Mouse (Mus musculus) heart, embryonic 15.5 days (tissue): ENCODE measurements at regions not wholly inside any gene's neighbourhood (a gene's known extent, or its start where the extent isn't known, plus 50 kb on each side); places are given as distances from the start of the nearest gene placed in this dataset.

ENCODE experiments used
- ATAC-seq: fragments of 200-750 bp; cut with Nextera tagmentation; replicated peaks from 2 replicates; pipeline ENCODE4 v1.8.0; 2017; ENCODE audit warnings: low read depth, moderate TSS enrichment; ENCODE audit not compliant: insufficient number of reproducible peaks, insufficient read depth, low FRiP score
- H3K27ac ChIP-seq: fragments of 300-500 bp; sonication (generic); 2 replicates; pipeline ENCODE4 v1.5.1; 2015; ENCODE audit warnings: mild to moderate bottlenecking, inconsistent platforms
- H3K27me3 ChIP-seq: fragments of 300-500 bp; sonication (generic); 2 replicates; pipeline ENCODE4 v1.6.1; 2015; ENCODE audit warnings: inconsistent platforms
- H3K36me3 ChIP-seq: fragments of 300-500 bp; sonication (generic); 2 replicates; pipeline ENCODE4 v1.6.1; 2015; ENCODE audit warnings: mild to moderate bottlenecking, inconsistent platforms
- H3K4me1 ChIP-seq: fragments of 300-500 bp; sonication (generic); replicated peaks from 2 replicates; pipeline ENCODE4 v1.6.1; 2015; ENCODE audit warnings: inconsistent platforms
- H3K4me2 ChIP-seq: fragments of 300-500 bp; sonication (generic); 2 replicates; pipeline ENCODE4 v1.6.1; 2015; ENCODE audit warnings: inconsistent platforms, mild to moderate bottlenecking, moderate library complexity
- H3K4me3 ChIP-seq: fragments of 300-500 bp; sonication (generic); 2 replicates; pipeline ENCODE4 v1.5.1; 2015; ENCODE audit warnings: mild to moderate bottlenecking, inconsistent platforms
- H3K9ac ChIP-seq: fragments of 300-500 bp; sonication (generic); 2 replicates; pipeline ENCODE4 v1.6.1; 2015; ENCODE audit warnings: mild to moderate bottlenecking, inconsistent platforms
- H3K9me3 ChIP-seq: fragments of 300-500 bp; sonication (generic); replicated peaks from 2 replicates; pipeline ENCODE4 v1.6.1; 2016; ENCODE audit warnings: inconsistent platforms
- WGBS: fragments of 180-500 bp; shearing (Covaris S2); methylation state at CpG from one replicate; pipeline ENCODE4 v1.1.7; 2015; ENCODE audit warnings: mixed read lengths; 5-methylcytosine and 5-hydroxymethylcytosine counted together

- no peak overlapping the region for H3K4me2 ChIP-seq
- no peak for ATAC-seq
Measured at GRCm38 (mm10) chr12:50808731-50809281, 159.9 kb upstream of the Prkd1 start.

GRCm38 (mm10) chr12:50804391-50804790 lies 155.5 kb upstream of the Prkd1 start:
- 48% methylated on average over 3 of the region's 3 CpGs for WGBS
- Histone ChIP-seq H3K4me1 (no peaks in the 10 kb centered on the region), H3K27me3 (no peaks in the 10 kb centered on the region), H3K36me3 (no peaks in the 10 kb centered on the region), H3K4me2 (no peak overlapping the region), H3K4me3 (no peak overlapping the region), H3K9me3 (no peaks in the 10 kb centered on the region), H3K27ac (no peak overlapping the region), H3K9ac (no peak overlapping the region)
- no peak for ATAC-seq

More at GRCm38 (mm10) chr12:50808731-50809281, 159.9 kb upstream of the Prkd1 start:
- H3K27me3 ChIP-seq: no peaks in the 10 kb centered on the region
- H3K4me3 ChIP-seq: no peak overlapping the region
- no peaks in the 10 kb centered on the region for H3K36me3 ChIP-seq
- WGBS: 73% methylated on average over 7 of the region's 7 CpGs
- H3K9me3 ChIP-seq: no peaks in the 10 kb centered on the region
- H3K4me1 ChIP-seq: no peaks in the 10 kb centered on the region
- no peak overlapping the region for H3K27ac ChIP-seq
- no peak overlapping the region for H3K9ac ChIP-seq

GRCm38 (mm10) chr12:50765156-50765940 lies 116.5 kb upstream of the Prkd1 start:
- no peak for ATAC-seq
- Histone ChIP-seq H3K27me3 (no peaks in the 10 kb centered on the region), H3K4me3 (no peak overlapping the region), H3K9me3 (no peaks in the 10 kb centered on the region), H3K36me3 (no peaks in the 10 kb centered on the region), H3K27ac (no peak overlapping the region), H3K4me2 (no peak overlapping the region), H3K4me1 (no peaks in the 10 kb centered on the region), H3K9ac (no peak overlapping the region)
- 74% methylated on average over 8 of the region's 8 CpGs for WGBS

- H3K4me3 ChIP-seq: no peak overlapping the region
- no peak overlapping the region for H3K9ac ChIP-seq
- ATAC-seq: no peak
- H3K4me1 ChIP-seq: no peaks in the 10 kb centered on the region
- H3K4me2 ChIP-seq: no peak overlapping the region
- no peak overlapping the region for H3K27ac ChIP-seq
- 56% methylated on average over 2 of the region's 2 CpGs for WGBS
- no peaks in the 10 kb centered on the region for H3K9me3 ChIP-seq
- no peaks in the 10 kb centered on the region for H3K36me3 ChIP-seq
- H3K27me3 ChIP-seq: no peaks in the 10 kb centered on the region
Measured at GRCm38 (mm10) chr12:50764457-50764856, 115.6 kb upstream of the Prkd1 start.

GRCm38 (mm10) chr12:50734135-50734534 lies 85.2 kb upstream of the Prkd1 start:
- 80% methylated on average over 9 of the region's 9 CpGs for WGBS
- no peak overlapping the region for H3K9ac ChIP-seq
- no peak for ATAC-seq
- H3K36me3 ChIP-seq: no peaks in the 10 kb centered on the region
- no peak overlapping the region for H3K27ac ChIP-seq
- H3K4me1 ChIP-seq: no peaks in the 10 kb centered on the region
- H3K4me2 ChIP-seq: no peak overlapping the region
- no peaks in the 10 kb centered on the region for H3K9me3 ChIP-seq
- H3K27me3 ChIP-seq: no peaks in the 10 kb centered on the region
- H3K4me3 ChIP-seq: no peak overlapping the region

GRCm38 (mm10) chr12:50712615-50713014 lies 63.7 kb upstream of the Prkd1 start:
- Histone ChIP-seq H3K4me2 (no peak overlapping the region), H3K27me3 (no peaks in the 10 kb centered on the region), H3K36me3 (no peaks in the 10 kb centered on the region), H3K4me3 (no peak overlapping the region), H3K9ac (no peak overlapping the region), H3K4me1 (no peaks in the 10 kb centered on the region), H3K9me3 (no peaks in the 10 kb centered on the region), H3K27ac (no peak overlapping the region)
- WGBS: 80% methylated on average over 5 of the region's 5 CpGs
- ATAC-seq: no peak

GRCm38 (mm10) chr12:50709000-50709788 lies 60.3 kb upstream of the Prkd1 start:
- WGBS: 76% methylated on average over 6 of the region's 6 CpGs
- Histone ChIP-seq H3K9ac (no peak overlapping the region), H3K36me3 (no peaks in the 10 kb centered on the region), H3K27me3 (no peaks in the 10 kb centered on the region), H3K9me3 (no peaks in the 10 kb centered on the region), H3K4me1 (no peaks in the 10 kb centered on the region), H3K4me2 (no peak overlapping the region), H3K4me3 (no peak overlapping the region), H3K27ac (no peak overlapping the region)
- no peak for ATAC-seq

GRCm38 (mm10) chr12:50698613-50699442 lies 49.9 kb upstream of the Prkd1 start:
- Histone ChIP-seq H3K4me3 (no peak overlapping the region), H3K9me3 (no peaks in the 10 kb centered on the region), H3K27me3 (no peaks in the 10 kb centered on the region), H3K27ac (no peak overlapping the region), H3K36me3 (no peaks in the 10 kb centered on the region), H3K4me2 (no peak overlapping the region), H3K4me1 (no peaks in the 10 kb centered on the region), H3K9ac (no peak overlapping the region)
- 57% methylated on average over 5 of the region's 5 CpGs for WGBS
- no peak for ATAC-seq
